Mouse (Mus musculus) megakaryocyte, embryonic 14.5 days (primary cell): ENCODE data around the gene Slc10a1.

Source experiments
- FLI1 ChIP-seq: IDR thresholded peaks from 2 replicates; pipeline ENCODE4 v1.6.1; 2012; ENCODE audit warnings: low read length, inconsistent platforms, mixed read lengths
- GATA1 ChIP-seq: IDR thresholded peaks from 3 replicates; pipeline ENCODE4 v1.6.1; 2012; ENCODE audit warnings: mixed read lengths, low read length, inconsistent platforms, borderline replicate concordance

- no peak for TF ChIP-seq GATA1
- TF ChIP-seq FLI1 = no peak
Measured at GRCm38 (mm10) chr12:80945996-80946355, 22.5 kb downstream of the Slc10a1 start.
